Mouse (Mus musculus) MEL-GATA-1-ER (cell line): ENCODE measurements around the gene Hykk.

ENCODE experiments used
- DNase-seq: peaks from one replicate; pipeline ENCODE4 v3.0.0-alpha.2; 2012; ENCODE audit warnings: low read depth; ENCODE audit errors: extremely low read depth

Gene Hykk

DNA sequence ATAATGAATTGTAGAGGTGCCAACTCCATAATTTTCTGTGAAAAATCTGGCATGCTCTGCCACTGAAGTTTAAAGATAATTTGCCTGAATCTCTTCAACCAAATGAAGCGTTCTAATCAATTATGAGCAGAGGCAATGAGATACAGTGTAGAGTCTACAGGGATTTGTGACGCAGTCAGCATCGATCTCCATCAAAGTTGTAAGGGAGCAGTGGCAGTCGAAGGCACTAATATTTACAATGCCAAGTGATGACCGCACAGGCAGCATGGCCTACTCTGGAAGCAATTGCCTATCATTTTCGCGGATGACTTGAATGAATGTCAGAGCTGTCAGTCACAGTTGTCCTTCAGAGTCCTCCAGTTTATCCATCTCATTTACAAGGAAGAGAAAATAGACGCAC, 63.6 kb downstream of the Hykk start, which contains the start of gene Chrna5:
TSS of gene Chrna5 (plus strand) at position 207 of the 400 bp plus-strand sequence.
- no peak for DNase-seq

- no peak for DNase-seq
Observed at GRCm38 (mm10) chr9:54981291-54982191, 64.5 kb downstream of the Hykk start.

DNA sequence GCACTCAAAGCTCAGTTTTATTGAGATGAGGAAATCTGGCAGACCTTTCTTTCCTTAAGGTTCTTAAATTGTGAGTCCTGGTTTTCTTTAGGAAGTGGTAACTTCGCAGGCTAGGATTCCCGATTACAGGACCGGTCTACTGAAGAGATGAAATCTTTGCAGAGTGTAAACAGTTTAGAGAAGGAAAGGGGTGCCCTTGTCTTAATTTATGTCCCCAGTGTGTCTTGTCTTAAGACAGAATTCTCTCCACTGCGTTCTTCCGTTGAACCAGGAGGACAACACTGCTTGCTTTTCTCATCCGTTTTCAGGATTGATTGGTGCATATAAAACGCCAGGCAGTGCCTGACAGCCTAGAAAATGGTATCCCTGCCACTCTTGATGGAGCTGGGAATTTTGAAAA, 65.3 kb downstream of the Hykk start:
- no peak for DNase-seq

- no peak for DNase-seq
Observed at GRCm38 (mm10) chr9:54990362-54990761, 73.3 kb downstream of the Hykk start.

DNA sequence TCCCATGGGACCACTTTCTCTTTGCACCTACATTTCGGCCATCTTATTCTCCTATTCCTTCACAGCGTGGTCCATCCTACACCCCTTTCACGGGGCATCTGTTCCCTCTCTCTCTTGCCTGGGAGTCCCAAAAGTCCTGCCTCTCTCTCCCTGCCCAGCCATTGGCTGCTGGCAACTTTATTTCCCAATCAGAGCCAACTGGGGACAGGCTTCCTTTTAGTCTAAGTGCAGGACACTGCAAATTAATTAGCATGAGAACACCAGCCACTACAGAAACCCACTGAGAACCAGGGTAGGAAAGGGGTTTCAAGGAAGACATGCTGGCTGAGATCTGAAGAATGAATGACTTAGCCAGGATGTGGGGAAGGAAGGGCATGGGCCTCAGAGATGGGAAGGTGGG, 77.3 kb downstream of the Hykk start:
- DNase-seq, result no peak

DNA sequence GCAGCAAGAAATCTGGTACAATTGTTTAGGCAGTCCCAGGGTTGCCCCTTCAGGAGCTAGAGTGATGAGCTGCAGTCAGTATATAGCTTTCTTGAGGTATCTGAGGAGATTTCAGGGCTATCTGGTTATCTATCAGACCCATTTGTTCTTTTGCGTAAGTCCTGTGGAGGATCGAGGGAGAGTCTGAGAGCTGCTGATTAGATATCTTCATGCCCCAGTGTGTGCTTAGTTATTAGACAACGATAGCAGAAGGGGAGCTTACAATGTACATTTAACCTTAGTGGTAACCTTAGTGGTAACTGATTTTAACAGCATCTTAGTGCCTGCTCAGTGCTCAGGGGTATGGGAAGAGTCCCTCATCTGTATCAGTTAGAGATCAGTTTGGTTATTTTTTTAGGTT, 78.6 kb downstream of the Hykk start:
- DNase-seq, result no peak
